Comparison of ENCODE assay signal across 23 mouse cellular contexts in genomic region chr3:69658185-69658584, GRCm38 (mm10). TPM values are rescaled to one million over a fixed set of nuclear protein-coding genes. Genes with fewer than 3 reads are reported as not detected.
DNase-seq lines count a peak whose midpoint lies in the region; TF ChIP-seq lines count a peak whose summit lies in the region.
"Had no signal": no experiment of that assay in that cellular context is flagged by ENCODE, and none has a peak within 500 bp of the region (broad histone marks: within the 10 kb centered on the region; RNA-seq: fewer than 3 reads in every experiment).

No protein-coding gene starts in this region.

- no peaks in the 10 kb centered on the region; the same call in 1 of the 2 replicates for H3K4me1 ChIP-seq in testis, adult 2 months (ENCODE audit: control insufficient read depth, insufficient read depth, low read length)
- peaks cover 18% of the 10 kb centered on the region for H3K4me1 ChIP-seq in brown adipose tissue, adult 24 weeks (ENCODE audit: control insufficient read depth, insufficient read depth, insufficient read length, low read length)
- H3K4me1 ChIP-seq: forebrain, embryonic 12.5 days; forebrain, embryonic 15.5 days had no signal

- no peak for DNase-seq in gastrocnemius, adult 2 months
- no peak for DNase-seq in gastrocnemius, adult 8-10 months (ENCODE audit: low spot score in 2 of 2)
- DNase-seq in testis, postnatal 10 days (ENCODE audit: low spot score), result no peak
- DNase-seq in right cerebral cortex, postnatal 4 days, result no peak
- DNase-seq: cerebellum, adult 11-12 months; cerebellum, adult 8-10 months; cerebellum, postnatal 10 days; cerebellum, postnatal 36 days; embryo, embryonic 11 days; gastrocnemius, postnatal 25 days; heart, postnatal 14 days; heart, postnatal 4 days; kidney, adult 18-20 months had no signal

- intact Hi-C loops in gastrocnemius, adult 2 months (cut with DNase I), result no loop called here

- no peak for TF ChIP-seq CTCF in gastrocnemius, adult 2 months (IDR thresholded peaks at IDR 0.05)
- TF ChIP-seq CTCF in testis, adult 2 months (IDR thresholded peaks at IDR 0.05; ENCODE audit: control insufficient read depth, insufficient read depth, insufficient replicate concordance, low read depth, low read length), result no peak

- no peaks in the 10 kb centered on the region for H3K27me3 ChIP-seq in testis, adult 2 months (ENCODE audit: control insufficient read depth, insufficient read depth, low read length)
- H3K27me3 ChIP-seq: embryonic facial prominence, embryonic 13.5 days; forebrain, embryonic 12.5 days; forebrain, embryonic 15.5 days; heart, embryonic 13.5 days had no signal

- no peaks in the 10 kb centered on the region for H3K36me3 ChIP-seq in testis, adult 2 months (ENCODE audit: control insufficient read depth, insufficient read depth, low read length)
- H3K36me3 ChIP-seq: embryonic facial prominence, embryonic 10.5 days; embryonic facial prominence, embryonic 13.5 days; forebrain, embryonic 12.5 days; forebrain, embryonic 15.5 days; heart, embryonic 13.5 days had no signal

- peak overlapping the region; percentile 48; the same call in 1 of the 2 replicates for H3K27ac ChIP-seq in gastrocnemius, adult 2 months
- H3K27ac ChIP-seq in testis, adult 2 months (ENCODE audit: control insufficient read depth, insufficient read depth, low read depth, low read length), result 0 out of 2 replicates have a peak overlapping the region, but pooled peaks have one; percentile 21
- peak overlapping the region; percentile 78 for H3K27ac ChIP-seq in brown adipose tissue, adult 24 weeks (replicated peaks; ENCODE audit: low read depth, low read length)
- H3K27ac ChIP-seq: embryonic facial prominence, embryonic 10.5 days; embryonic facial prominence, embryonic 13.5 days; forebrain, embryonic 12.5 days; forebrain, embryonic 15.5 days; heart, embryonic 13.5 days; hindbrain, embryonic 14.5 days; hindbrain, postnatal 0 days had no signal

- no peak overlapping the region for H3K4me3 ChIP-seq in gastrocnemius, adult 2 months
- H3K4me3 ChIP-seq in testis, adult 2 months (ENCODE audit: control insufficient read depth, low read depth, low read length), result no peak overlapping the region
- no peak overlapping the region for H3K4me3 ChIP-seq in brown adipose tissue, adult 24 weeks (ENCODE audit: insufficient read depth, low read depth, low read length)
- H3K4me3 ChIP-seq: embryonic facial prominence, embryonic 10.5 days; embryonic facial prominence, embryonic 13.5 days; erythroblast, embryonic 14.5 days; forebrain, embryonic 12.5 days; forebrain, embryonic 15.5 days; heart, embryonic 13.5 days had no signal

- no peak for TF ChIP-seq POLR2A in testis, adult 2 months (IDR thresholded peaks at IDR 0.05; ENCODE audit: control insufficient read depth, low read depth, low read length)

RNA-seq across cellular contexts. Expression of gene B3galnt1, which starts 59.4 kb away (rescaled TPM):
- 1 to 10 TPM; 1.5 to 2.0 TPM for total RNA-seq in gastrocnemius, adult 2 months (2021)
- 1 to 10 TPM in 3 of 4 experiments, under 1 TPM in 1; 0.90 to 1.9 (median 1.5) TPM for total RNA-seq in gastrocnemius, adult 8-10 months (2022)
- polyA plus RNA-seq in testis, adult 2 months (2012; rRNA removed), result 9.0 and 10.9 TPM in 2 replicates
- 6.9 and 8.8 TPM in 2 replicates for polyA plus RNA-seq in brown adipose tissue, adult 24 weeks (2012; ENCODE audit: insufficient read depth, insufficient read length, missing spikeins)
- polyA plus RNA-seq: erythroblast, embryonic 14.5 days had no signal

Comparison
In these comparisons a context has a peak if more than half of its experiments do, and no peak if none do; other contexts are left out.
1. H3K27ac ChIP-seq: peak in every context shown above with its lines; median percentile 78 in brown adipose tissue, adult 24 weeks; 48 in gastrocnemius, adult 2 months; 21 in testis, adult 2 months.